Mouse (Mus musculus) liver, embryonic 14.5 days (tissue): Measurements from ENCODE around the gene Ccdc65. TPM values are rescaled to one million over a fixed set of nuclear protein-coding genes. Genes with fewer than 3 reads are reported as not detected.

Experiments used
- ATAC-seq: fragments of 200-750 bp; cut with Nextera tagmentation; 2 replicates; pipeline ENCODE4 v1.8.0; 2017; ENCODE audit warnings: moderate number of reproducible peaks, mild to moderate bottlenecking, moderate library complexity; ENCODE audit not compliant: insufficient read depth
- DNase-seq, 3 experiments: peaks; one replicate each; pipeline ENCODE4 v3.0.0-alpha.2; 2012 to 2013; ENCODE audit warnings: low read depth in 3 of 3, low spot score in 3 of 3
- H3K27ac ChIP-seq: fragments of 300-500 bp; sonication (generic); 2 replicates; pipeline ENCODE4 v1.5.1; 2014; ENCODE audit warnings: moderate library complexity, mild to moderate bottlenecking, control low read depth, inconsistent platforms
- H3K27me3 ChIP-seq: fragments of 300-500 bp; sonication (generic); 2 replicates; pipeline ENCODE4 v1.6.1; 2014; ENCODE audit warnings: mild to moderate bottlenecking, low read length, moderate library complexity; ENCODE audit not compliant: control insufficient read depth, insufficient read depth
- H3K36me3 ChIP-seq: fragments of 300-500 bp; sonication (generic); replicated peaks from 2 replicates; pipeline ENCODE4 v1.6.1; 2014; ENCODE audit warnings: low read depth; ENCODE audit not compliant: control insufficient read depth, insufficient read depth
- H3K4me1 ChIP-seq, 2 experiments: fragments of 200-500 bp in 1 of 2; fragments of 300-500 bp in 1 of 2; sonication (generic) in 1 of 2; replicated peaks; 2 replicates each; pipeline ENCODE4 v1.6.1; 2012 to 2014; ENCODE audit warnings: antibody characterized with exemption in 1 of 2, inconsistent platforms in 1 of 2, low read length in 1 of 2; ENCODE audit not compliant: control insufficient read depth in 2 of 2, insufficient read depth in 2 of 2
- H3K4me2 ChIP-seq: fragments of 300-500 bp; sonication (generic); 2 replicates; pipeline ENCODE4 v1.6.1; 2014; ENCODE audit warnings: low read depth, mild to moderate bottlenecking, control low read depth, moderate library complexity
- H3K4me3 ChIP-seq, 2 experiments: fragments of 200-500 bp in 1 of 2; fragments of 300-500 bp in 1 of 2; sonication (generic) in 1 of 2; 2 replicates each; pipeline ENCODE4 v1.5.1; 2012 to 2014; ENCODE audit warnings: low read depth in 2 of 2, low read length in 2 of 2, mild to moderate bottlenecking in 2 of 2, control low read depth in 1 of 2, inconsistent platforms in 1 of 2, moderate library complexity in 1 of 2; ENCODE audit not compliant: insufficient read depth in 1 of 2
- H3K9ac ChIP-seq: fragments of 300-500 bp; sonication (generic); replicated peaks from 2 replicates; pipeline ENCODE4 v1.6.1; 2014; ENCODE audit warnings: mild to moderate bottlenecking, control low read depth, moderate library complexity
- H3K9me3 ChIP-seq: fragments of 300-500 bp; sonication (generic); 2 replicates; pipeline ENCODE4 v1.6.1; 2016; ENCODE audit warnings: low read length, mixed read lengths; ENCODE audit not compliant: control insufficient read depth
- CTCF ChIP-seq: IDR thresholded peaks from 2 replicates; pipeline ENCODE4 v1.5.1; 2016; ENCODE audit warnings: antibody characterized with exemption, low read depth, control low read depth
- EP300 ChIP-seq: IDR thresholded peaks from 2 replicates; pipeline ENCODE4 v1.6.1; 2016; ENCODE audit warnings: antibody characterized with exemption, low read depth
- WGBS: fragments of 180-500 bp; shearing (Covaris S2); extraction: QIAGEN DNeasy Blood & Tissue Kit; methylation state at CpG from one replicate; pipeline ENCODE4 v1.1.7; 2014; ENCODE audit not compliant: insufficient replicate concordance; 5-methylcytosine and 5-hydroxymethylcytosine counted together
- polyA plus RNA-seq, 2 experiments: library from polyadenylated mRNA; depleted of rRNA in 1 of 2; stranded (reverse) in 1 of 2; unstranded in 1 of 2; fragments of >200 nt; fragmentation: Nextera tagmentation in 1 of 2; extraction: Ambion mirVana in 1 of 2; gene quantifications; 2 replicates each; pipeline versions ENCODE4 v1.2.1 to v1.2.3; 2012 to 2014

The Ccdc65 gene
- polyA plus RNA-seq, 2 experiments, result 0.01 TPM; not detected in 1

DNA sequence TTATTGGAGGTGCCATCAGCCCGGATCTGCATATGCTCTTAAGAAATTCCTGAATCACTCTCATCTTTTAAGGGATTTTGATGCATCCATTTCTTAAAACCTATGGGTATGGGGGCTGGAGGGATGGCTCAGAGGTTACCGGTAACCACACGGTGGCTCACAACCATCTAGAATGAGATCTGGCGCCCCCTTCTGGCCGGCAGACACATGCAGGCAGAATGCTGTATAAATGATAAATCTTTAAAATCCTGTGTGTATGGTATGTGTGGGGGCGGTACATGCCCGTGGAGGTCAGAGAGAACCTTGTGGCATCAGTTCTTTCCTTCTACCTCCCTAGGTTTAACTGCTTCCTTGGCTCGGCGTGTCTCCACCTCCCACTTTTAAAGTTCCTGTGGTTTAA lies 2.4 kb downstream of the Ccdc65 start:
- Histone ChIP-seq H3K36me3 (no peaks in the 10 kb centered on the region), H3K4me3 (no peak overlapping the region), H3K4me1 (0 out of 4 replicates have a peak, but pooled peaks cover 0 to 3% of the 10 kb centered on the region in 2 experiments), H3K9me3 (no peaks in the 10 kb centered on the region), H3K4me2 (no peak overlapping the region), H3K27ac (no peak overlapping the region), H3K27me3 (no peaks in the 10 kb centered on the region; the same call in 1 of the 2 replicates), H3K9ac (no peak overlapping the region)
- DNase-seq, result peak in 2 of 3 experiments; percentile 33 to 40
- 11% methylated on average over 9 of the region's 9 CpGs for WGBS
- TF ChIP-seq CTCF, result peak; percentile 90
- no peak for TF ChIP-seq EP300
- ATAC-seq, result no peak

DNA sequence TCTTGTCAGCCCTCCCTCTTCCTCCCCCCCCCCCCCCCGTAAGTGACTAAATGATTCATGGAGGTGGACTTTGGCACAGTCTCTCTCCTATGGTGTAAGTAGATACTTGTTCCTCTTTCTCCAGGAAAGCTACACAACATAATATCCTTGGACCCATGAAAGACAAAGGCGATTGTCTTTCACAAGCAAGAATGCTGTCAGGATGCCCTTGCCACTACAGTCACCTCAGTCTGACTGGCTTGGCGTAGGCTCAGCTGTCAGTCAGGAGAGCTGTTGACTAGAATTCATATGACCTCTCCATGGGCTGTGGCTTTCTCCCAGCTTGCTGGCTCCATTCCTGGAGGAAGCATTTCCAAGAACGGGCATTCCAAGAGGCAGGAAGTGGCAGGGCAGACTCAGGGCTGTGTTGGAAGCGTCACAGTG lies 6.2 kb downstream of the Ccdc65 start:
- Histone ChIP-seq H3K9ac (no peak overlapping the region), H3K4me1 (no peaks in the 10 kb centered on the region), H3K9me3 (no peaks in the 10 kb centered on the region), H3K4me2 (no peak overlapping the region), H3K27me3 (no peaks in the 10 kb centered on the region), H3K27ac (no peak overlapping the region), H3K36me3 (no peaks in the 10 kb centered on the region), H3K4me3 (no peak overlapping the region)
- 38% methylated on average over 5 of the region's 5 CpGs for WGBS
- DNase-seq (no peak), ATAC-seq (no peak)
- TF ChIP-seq EP300 (no peak), CTCF (no peak)

DNA sequence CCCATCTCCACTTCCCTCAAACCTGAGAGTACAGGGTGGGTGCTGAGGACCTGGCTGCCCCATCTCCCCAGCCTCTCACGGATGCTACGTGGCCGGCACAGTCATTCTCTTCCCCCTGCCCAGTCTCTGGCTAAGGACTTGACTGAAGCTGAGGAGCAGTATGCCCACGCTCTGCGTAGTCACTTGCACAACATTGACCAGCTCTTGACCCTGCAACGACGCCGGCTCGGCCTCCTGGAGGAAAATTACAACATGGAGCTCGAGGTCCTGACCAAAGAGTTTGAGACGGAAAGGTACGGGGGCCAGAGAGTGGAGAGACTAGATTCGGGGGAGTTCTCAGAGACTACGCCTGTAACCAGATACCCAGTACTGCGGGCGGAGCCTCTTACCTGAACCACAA lies 9.3 kb downstream of the Ccdc65 start:
- Histone ChIP-seq H3K9me3 (no peaks in the 10 kb centered on the region), H3K4me2 (no peak overlapping the region), H3K4me1 (no peaks in the 10 kb centered on the region), H3K9ac (no peak overlapping the region), H3K4me3 (no peak overlapping the region), H3K27me3 (no peaks in the 10 kb centered on the region; the same call in 1 of the 2 replicates), H3K36me3 (no peaks in the 10 kb centered on the region), H3K27ac (no peak overlapping the region)
- TF ChIP-seq CTCF, result no peak
- no peak for TF ChIP-seq EP300
- WGBS, result 53% methylated on average over 16 of the region's 16 CpGs
- DNase-seq (no peak), ATAC-seq (no peak)

DNA sequence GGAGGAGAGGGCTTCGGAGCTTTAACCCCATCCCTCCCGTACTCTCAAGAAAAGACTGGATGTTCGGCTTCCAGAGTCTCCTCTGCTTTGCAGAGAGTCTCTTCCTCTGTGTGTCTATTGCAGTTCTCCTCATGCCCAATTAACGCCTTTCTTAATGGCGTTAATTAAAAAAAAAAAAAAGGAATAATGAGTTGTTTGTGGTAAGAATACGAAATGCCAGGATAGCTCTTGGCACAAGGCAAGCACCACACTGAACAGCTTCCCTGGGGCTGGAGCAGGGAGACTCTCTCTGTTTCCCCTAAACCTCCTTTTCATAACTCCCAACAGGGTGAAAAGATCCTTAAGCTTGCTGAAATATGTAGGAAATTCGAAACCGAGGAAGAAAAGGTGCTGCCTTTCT lies 14.2 kb downstream of the Ccdc65 start:
- Histone ChIP-seq H3K4me3 (no peak overlapping the region), H3K4me2 (no peak overlapping the region), H3K9me3 (no peaks in the 10 kb centered on the region), H3K27ac (no peak overlapping the region), H3K27me3 (no peaks in the 10 kb centered on the region; the same call in 1 of the 2 replicates), H3K9ac (no peak overlapping the region), H3K36me3 (no peaks in the 10 kb centered on the region), H3K4me1 (0 out of 4 replicates have a peak, but pooled peaks cover 0 to 3% of the 10 kb centered on the region in 2 experiments)
- ATAC-seq, result no peak
- WGBS, result 74% methylated on average over 8 of the region's 8 CpGs
- no peak for DNase-seq
- TF ChIP-seq CTCF, result no peak
- no peak for TF ChIP-seq EP300

DNA sequence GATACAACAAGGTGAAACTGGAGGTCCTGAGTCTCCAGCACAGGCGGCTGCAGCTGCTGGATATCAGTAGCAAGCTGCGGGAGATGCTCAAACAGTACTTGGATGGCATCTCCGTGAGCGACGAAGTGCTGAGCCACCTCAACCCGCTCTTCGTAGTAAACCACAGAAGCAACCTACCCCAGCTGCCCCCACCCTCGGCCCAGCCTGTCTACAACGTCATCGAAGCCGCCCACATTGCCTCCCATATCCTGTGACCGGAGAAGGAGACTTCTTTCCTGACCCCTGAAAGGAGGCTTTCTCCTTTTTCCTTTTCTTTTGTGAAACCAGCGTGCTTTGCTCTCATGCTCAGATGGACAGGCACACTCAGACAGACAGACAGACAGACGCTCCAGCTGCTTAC lies 14.8 kb downstream of the Ccdc65 start:
- H3K27me3 ChIP-seq, result no peaks in the 10 kb centered on the region; the same call in 1 of the 2 replicates
- ATAC-seq, result no peak
- 0 out of 4 replicates have a peak, but pooled peaks cover 0 to 3% of the 10 kb centered on the region in 2 experiments for H3K4me1 ChIP-seq
- no peak overlapping the region; the same call in 1 of the 2 replicates for H3K4me2 ChIP-seq
- TF ChIP-seq EP300 (no peak), CTCF (no peak)
- H3K36me3 ChIP-seq, result no peaks in the 10 kb centered on the region
- H3K4me3 ChIP-seq, result no peak overlapping the region
- DNase-seq, result no peak
- 22% methylated on average over 14 of the region's 14 CpGs for WGBS
- no peaks in the 10 kb centered on the region for H3K9me3 ChIP-seq
- H3K9ac ChIP-seq, result no peak overlapping the region
- H3K27ac ChIP-seq, result no peak overlapping the region
